Mouse (Mus musculus) stomach, postnatal 0 days (tissue): ENCODE data around the gene Rabgef1.

Experiments used
- CTCF ChIP-seq: IDR thresholded peaks from 2 replicates; pipeline ENCODE4 v1.5.1; 2016; ENCODE audit warnings: antibody characterized with exemption, low read depth, mild to moderate bottlenecking, moderate library complexity
- EP300 ChIP-seq: optimal IDR thresholded peaks from 2 replicates; pipeline ENCODE3; 2016; ENCODE audit warnings: antibody characterized with exemption

DNA sequence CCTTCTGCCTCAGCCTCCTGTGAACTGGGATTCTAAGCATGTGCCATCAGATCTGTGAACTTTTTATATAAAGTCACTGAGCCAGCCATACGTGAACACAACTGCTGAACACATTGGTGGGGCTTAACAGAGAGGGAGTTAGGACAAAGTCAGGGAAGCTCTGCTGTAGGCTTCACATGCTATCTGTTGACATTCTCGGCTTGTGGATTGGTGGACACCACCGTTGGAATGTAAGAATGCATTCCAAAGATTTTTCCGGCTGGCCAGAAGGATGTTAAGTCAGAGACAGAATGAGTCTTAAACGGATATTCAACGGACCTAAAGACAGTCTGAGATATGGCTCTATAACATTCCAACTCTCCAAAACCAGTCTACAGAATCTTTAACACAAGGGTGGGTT, 2.5 kb upstream of the Rabgef1 start:
- TF ChIP-seq CTCF (no peak), EP300 (no peak)
